ENCODE assay signal across 14 mouse cellular contexts in the genomic region with DNA sequence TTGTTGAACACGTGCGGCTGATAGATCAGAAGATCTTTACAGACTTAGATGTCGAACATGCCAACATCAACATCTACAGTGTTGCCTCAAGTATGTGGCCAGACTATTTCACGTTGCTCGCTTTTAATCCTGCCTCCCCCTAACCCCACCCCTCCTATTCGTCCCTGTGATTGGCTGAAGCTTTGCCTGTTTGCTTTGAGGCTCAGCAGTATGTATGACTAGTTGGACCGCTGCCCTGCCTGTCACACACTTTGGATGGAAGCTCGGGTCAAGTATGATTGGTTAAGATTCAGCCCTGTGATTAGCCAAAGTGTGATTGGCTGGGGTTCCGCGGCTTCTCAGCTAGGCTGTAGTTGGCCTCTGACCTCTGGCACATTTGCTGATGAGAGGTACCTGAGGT. TPM values are rescaled to one million over a fixed set of nuclear protein-coding genes. Genes with fewer than 3 reads are reported as not detected.
DNase-seq lines count a peak whose midpoint lies in the region; ATAC-seq lines count a peak whose summit lies in the region.
"Had no signal": no experiment of that assay in that cellular context is flagged by ENCODE, and none has a peak within 500 bp of the region (broad histone marks: within the 10 kb centered on the region; RNA-seq: fewer than 3 reads in every experiment).

No protein-coding gene starts in this region.

- no peak overlapping the region for H3K9ac ChIP-seq in embryonic facial prominence, embryonic 14.5 days (ENCODE audit: low read depth, low read length)
- H3K9ac ChIP-seq in kidney, embryonic 15.5 days = no peak overlapping the region
- no peak overlapping the region for H3K9ac ChIP-seq in liver, embryonic 16.5 days (ENCODE audit: low read depth, low read length)
- H3K9ac ChIP-seq: embryonic facial prominence, embryonic 15.5 days; heart, embryonic 15.5 days had no signal

- ATAC-seq in embryonic facial prominence, embryonic 14.5 days (ENCODE audit: low read depth) = no peak
- ATAC-seq in kidney, embryonic 15.5 days (replicated peaks; ENCODE audit: low FRiP score) = peak; percentile 43; the same call in 1 of the 2 replicates
- peak; percentile 86 for ATAC-seq in liver, embryonic 16.5 days (ENCODE audit: low read depth)
- ATAC-seq: activated CD4-positive, CD25-positive, alpha-beta regulatory T cell, adult 4 months had no signal

- no peak overlapping the region for H3K4me2 ChIP-seq in embryonic facial prominence, embryonic 14.5 days (ENCODE audit: low read depth, low read length)
- peak overlapping the region; percentile 42 for H3K4me2 ChIP-seq in kidney, embryonic 15.5 days
- no peak overlapping the region for H3K4me2 ChIP-seq in liver, embryonic 16.5 days (ENCODE audit: low read depth, low read length)
- H3K4me2 ChIP-seq: embryonic facial prominence, embryonic 15.5 days; heart, embryonic 15.5 days had no signal

- no peaks in the 10 kb centered on the region for H3K9me3 ChIP-seq in embryonic facial prominence, embryonic 14.5 days (ENCODE audit: control insufficient read depth, low read length)
- H3K9me3 ChIP-seq in embryonic facial prominence, embryonic 10.5 days = no peaks in the 10 kb centered on the region
- H3K9me3 ChIP-seq in kidney, embryonic 15.5 days (replicated peaks) = no peaks in the 10 kb centered on the region
- no peaks in the 10 kb centered on the region for H3K9me3 ChIP-seq in liver, embryonic 16.5 days (replicated peaks; ENCODE audit: control insufficient read depth, low read length)
- H3K9me3 ChIP-seq in heart, embryonic 10.5 days = no peaks in the 10 kb centered on the region
- H3K9me3 ChIP-seq: embryonic facial prominence, embryonic 15.5 days; heart, embryonic 15.5 days had no signal

- DNase-seq in embryonic facial prominence, embryonic 14.5 days (ENCODE audit: low spot score) = peak; percentile 27
- no peak for DNase-seq in embryonic facial prominence, embryonic 10.5 days (ENCODE audit: low spot score)
- DNase-seq in NIH3T3 (ENCODE audit: low read depth) = peak; percentile 66
- no peak for DNase-seq in heart, embryonic 10.5 days (ENCODE audit: low spot score)
- no peak for DNase-seq in right cerebral cortex, adult 2 months (ENCODE audit: low spot score in 2 of 2)
- DNase-seq in cerebellum, adult 11-12 months = no peak
- DNase-seq: cerebellum, adult 11 months; right cerebral cortex, postnatal 14 days had no signal

- WGBS in embryonic facial prominence, embryonic 14.5 days = 35% methylated on average over 10 of the region's 10 CpGs
- 39% methylated on average over 10 of the region's 10 CpGs for WGBS in embryonic facial prominence, embryonic 10.5 days
- 24% methylated on average over 10 of the region's 10 CpGs for WGBS in kidney, embryonic 15.5 days
- 28% methylated on average over 10 of the region's 10 CpGs for WGBS in liver, embryonic 16.5 days (ENCODE audit: insufficient replicate concordance)
- WGBS in heart, embryonic 10.5 days = 28% methylated on average over 10 of the region's 10 CpGs

- no peaks in the 10 kb centered on the region for H3K36me3 ChIP-seq in embryonic facial prominence, embryonic 14.5 days (ENCODE audit: control insufficient read depth, insufficient read depth, low read length)
- no peaks in the 10 kb centered on the region for H3K36me3 ChIP-seq in embryonic facial prominence, embryonic 10.5 days (replicated peaks)
- H3K36me3 ChIP-seq in kidney, embryonic 15.5 days = no peaks in the 10 kb centered on the region
- H3K36me3 ChIP-seq in liver, embryonic 16.5 days (ENCODE audit: control insufficient read depth, insufficient read depth) = no peaks in the 10 kb centered on the region
- H3K36me3 ChIP-seq in heart, embryonic 10.5 days = no peaks in the 10 kb centered on the region
- H3K36me3 ChIP-seq: embryonic facial prominence, embryonic 15.5 days; heart, embryonic 15.5 days had no signal

- H3K27ac ChIP-seq in embryonic facial prominence, embryonic 14.5 days (replicated peaks; ENCODE audit: low read depth, low read length) = no peak overlapping the region
- H3K27ac ChIP-seq in embryonic facial prominence, embryonic 10.5 days (replicated peaks) = no peak overlapping the region
- no peak overlapping the region for H3K27ac ChIP-seq in kidney, embryonic 15.5 days
- H3K27ac ChIP-seq in liver, embryonic 16.5 days (ENCODE audit: low read length) = no peak overlapping the region
- H3K27ac ChIP-seq in heart, embryonic 10.5 days = no peak overlapping the region
- H3K27ac ChIP-seq: embryonic facial prominence, embryonic 15.5 days; heart, embryonic 15.5 days had no signal

- no peak overlapping the region for H3K4me3 ChIP-seq in embryonic facial prominence, embryonic 14.5 days (ENCODE audit: low read depth, low read length)
- no peak overlapping the region for H3K4me3 ChIP-seq in embryonic facial prominence, embryonic 10.5 days
- no peak overlapping the region for H3K4me3 ChIP-seq in kidney, embryonic 15.5 days (replicated peaks)
- H3K4me3 ChIP-seq in liver, embryonic 16.5 days (ENCODE audit: low read depth, low read length) = no peak overlapping the region
- H3K4me3 ChIP-seq in heart, embryonic 10.5 days = no peak overlapping the region
- H3K4me3 ChIP-seq: embryonic facial prominence, embryonic 15.5 days; heart, embryonic 15.5 days; myocyte had no signal

- H3K4me1 ChIP-seq in embryonic facial prominence, embryonic 14.5 days (ENCODE audit: control insufficient read depth, insufficient read depth, low read length) = no peaks in the 10 kb centered on the region
- peaks cover 5% of the 10 kb centered on the region; the same call in 1 of the 2 replicates for H3K4me1 ChIP-seq in embryonic facial prominence, embryonic 10.5 days
- H3K4me1 ChIP-seq in kidney, embryonic 15.5 days = peaks cover 10% of the 10 kb centered on the region; the same call in 1 of the 2 replicates
- no peaks in the 10 kb centered on the region for H3K4me1 ChIP-seq in liver, embryonic 16.5 days (ENCODE audit: control insufficient read depth, low read depth, low read length)
- peaks cover 10% of the 10 kb centered on the region for H3K4me1 ChIP-seq in heart, embryonic 10.5 days
- H3K4me1 ChIP-seq: embryonic facial prominence, embryonic 15.5 days had no signal

- H3K27me3 ChIP-seq in embryonic facial prominence, embryonic 14.5 days (replicated peaks; ENCODE audit: control insufficient read depth, insufficient read depth, low read length) = no peaks in the 10 kb centered on the region
- no peaks in the 10 kb centered on the region for H3K27me3 ChIP-seq in embryonic facial prominence, embryonic 10.5 days (replicated peaks; ENCODE audit: low read depth, poor library complexity, severe bottlenecking)
- H3K27me3 ChIP-seq in kidney, embryonic 15.5 days = no peaks in the 10 kb centered on the region
- H3K27me3 ChIP-seq in liver, embryonic 16.5 days (ENCODE audit: control insufficient read depth, insufficient read depth, low read depth, low read length) = no peaks in the 10 kb centered on the region
- H3K27me3 ChIP-seq in heart, embryonic 10.5 days (ENCODE audit: insufficient read depth, poor library complexity, severe bottlenecking) = peaks cover 11% of the 10 kb centered on the region; the same call in 1 of the 2 replicates
- H3K27me3 ChIP-seq: embryonic facial prominence, embryonic 15.5 days; heart, embryonic 15.5 days had no signal

RNA-seq across cellular contexts. Expression of a gene that starts 21.3 kb away (rescaled TPM):
- 78.8 and 87.8 TPM in 2 replicates for polyA plus RNA-seq in embryonic facial prominence, embryonic 14.5 days (2014; fragmentation: Nextera tagmentation; extraction: Ambion mirVana)
- polyA plus RNA-seq in embryonic facial prominence, embryonic 10.5 days (2016; fragmentation: Nextera tagmentation; extraction: Ambion mirVana) = 132 and 138 TPM in 2 replicates
- 87.9 and 99.2 TPM in 2 replicates for polyA plus RNA-seq in kidney, embryonic 15.5 days (2015; fragmentation: Nextera tagmentation; extraction: Ambion mirVana)
- polyA plus RNA-seq in liver, embryonic 16.5 days (2015; fragmentation: Nextera tagmentation; extraction: Ambion mirVana) = 35.9 and 37.0 TPM in 2 replicates
- polyA plus RNA-seq in heart, embryonic 10.5 days (2016; fragmentation: Nextera tagmentation; extraction: Ambion mirVana) = 85.1 and 105 TPM in 2 replicates

RNA-seq across cellular contexts. Expression of a gene that starts 23.9 kb away (rescaled TPM):
- 0.24 and 0.31 TPM in 2 replicates for polyA plus RNA-seq in embryonic facial prominence, embryonic 14.5 days (2014; fragmentation: Nextera tagmentation; extraction: Ambion mirVana)
- polyA plus RNA-seq in embryonic facial prominence, embryonic 10.5 days (2016; fragmentation: Nextera tagmentation; extraction: Ambion mirVana) = 0.73 and 0.77 TPM in 2 replicates
- polyA plus RNA-seq in kidney, embryonic 15.5 days (2015; fragmentation: Nextera tagmentation; extraction: Ambion mirVana) = 0.59 and 0.93 TPM in 2 replicates
- 0.21 and 0.33 TPM in 2 replicates for polyA plus RNA-seq in liver, embryonic 16.5 days (2015; fragmentation: Nextera tagmentation; extraction: Ambion mirVana)
- 0.30 and 0.38 TPM in 2 replicates for polyA plus RNA-seq in heart, embryonic 10.5 days (2016; fragmentation: Nextera tagmentation; extraction: Ambion mirVana)

RNA-seq across cellular contexts. Expression of a gene that starts 25.1 kb away (rescaled TPM):
- polyA plus RNA-seq in embryonic facial prominence, embryonic 14.5 days (2014; fragmentation: Nextera tagmentation; extraction: Ambion mirVana) = 44.0 and 51.8 TPM in 2 replicates
- polyA plus RNA-seq in embryonic facial prominence, embryonic 10.5 days (2016; fragmentation: Nextera tagmentation; extraction: Ambion mirVana) = 56.5 and 59.0 TPM in 2 replicates
- 59.7 and 63.8 TPM in 2 replicates for polyA plus RNA-seq in kidney, embryonic 15.5 days (2015; fragmentation: Nextera tagmentation; extraction: Ambion mirVana)
- 35.0 and 36.3 TPM in 2 replicates for polyA plus RNA-seq in liver, embryonic 16.5 days (2015; fragmentation: Nextera tagmentation; extraction: Ambion mirVana)
- polyA plus RNA-seq in heart, embryonic 10.5 days (2016; fragmentation: Nextera tagmentation; extraction: Ambion mirVana) = 58.9 and 65.1 TPM in 2 replicates

RNA-seq across cellular contexts. Expression of a gene that starts 38.6 kb away (rescaled TPM):
- 2,068 and 2,222 TPM in 2 replicates for polyA plus RNA-seq in embryonic facial prominence, embryonic 14.5 days (2014; fragmentation: Nextera tagmentation; extraction: Ambion mirVana)
- polyA plus RNA-seq in embryonic facial prominence, embryonic 10.5 days (2016; fragmentation: Nextera tagmentation; extraction: Ambion mirVana) = 1,580 and 1,631 TPM in 2 replicates
- 1,888 and 2,013 TPM in 2 replicates for polyA plus RNA-seq in kidney, embryonic 15.5 days (2015; fragmentation: Nextera tagmentation; extraction: Ambion mirVana)
- 828 and 951 TPM in 2 replicates for polyA plus RNA-seq in liver, embryonic 16.5 days (2015; fragmentation: Nextera tagmentation; extraction: Ambion mirVana)
- 1,286 and 1,339 TPM in 2 replicates for polyA plus RNA-seq in heart, embryonic 10.5 days (2016; fragmentation: Nextera tagmentation; extraction: Ambion mirVana)

RNA-seq across cellular contexts. Expression of a gene that starts 42.2 kb away (rescaled TPM):
- 271 and 281 TPM in 2 replicates for polyA plus RNA-seq in embryonic facial prominence, embryonic 14.5 days (2014; fragmentation: Nextera tagmentation; extraction: Ambion mirVana)
- polyA plus RNA-seq in embryonic facial prominence, embryonic 10.5 days (2016; fragmentation: Nextera tagmentation; extraction: Ambion mirVana) = 190 and 205 TPM in 2 replicates
- polyA plus RNA-seq in kidney, embryonic 15.5 days (2015; fragmentation: Nextera tagmentation; extraction: Ambion mirVana) = 239 and 249 TPM in 2 replicates
- 129 and 149 TPM in 2 replicates for polyA plus RNA-seq in liver, embryonic 16.5 days (2015; fragmentation: Nextera tagmentation; extraction: Ambion mirVana)
- polyA plus RNA-seq in heart, embryonic 10.5 days (2016; fragmentation: Nextera tagmentation; extraction: Ambion mirVana) = 261 and 317 TPM in 2 replicates

Comparison
In these comparisons a context has a peak if more than half of its experiments do, and no peak if none do; other contexts are left out.
1. DNase-seq: peak in embryonic facial prominence, embryonic 14.5 days (single experiment) and NIH3T3 (single experiment); none in embryonic facial prominence, embryonic 10.5 days (single experiment), heart, embryonic 10.5 days (single experiment), right cerebral cortex, adult 2 months (0 of 2) and cerebellum, adult 11-12 months (single experiment).